Mouse (Mus musculus): ENCODE data around the gene Atxn2. TPM values are rescaled to one million over a fixed set of nuclear protein-coding genes. Genes with fewer than 3 reads are reported as not detected.
A peak's percentile ranks its signal among the peaks of the same experiment; 100 is the strongest.

Atxn2 gene
- polyA plus RNA-seq, 1 experiment from 2014 or later: 40.5 TPM

GRCm38 (mm10) chr5:121820161-121820560 lies 109.0 kb downstream of the Atxn2 start:
- peaks cover 98% of the 10 kb centered on the region for H3K36me3 ChIP-seq
- 54% methylated on average over 2 of the region's 2 CpGs for WGBS (ENCODE audit: insufficient replicate concordance)

GRCm38 (mm10) chr5:121820657-121821056 lies 109.5 kb downstream of the Atxn2 start:
- H3K27ac ChIP-seq: no peak overlapping the region
- no peaks in the 10 kb centered on the region for H3K9me3 ChIP-seq (replicated peaks)
- ATAC-seq: no peak
- H3K36me3 ChIP-seq: peaks cover 98% of the 10 kb centered on the region
- WGBS (ENCODE audit: insufficient replicate concordance): 53% methylated on average over 3 of the region's 3 CpGs
- H3K4me1 ChIP-seq: peaks cover 44% of the 10 kb centered on the region
- H3K4me2 ChIP-seq: no peak overlapping the region
- no peaks in the 10 kb centered on the region for H3K27me3 ChIP-seq (replicated peaks)
- no peak overlapping the region for H3K4me3 ChIP-seq
- H3K9ac ChIP-seq: no peak overlapping the region

More at GRCm38 (mm10) chr5:121820161-121820560, 109.0 kb downstream of the Atxn2 start:
- no peaks in the 10 kb centered on the region for H3K27me3 ChIP-seq (replicated peaks)
- no peak for ATAC-seq
- H3K9ac ChIP-seq: no peak overlapping the region
- no peaks in the 10 kb centered on the region for H3K9me3 ChIP-seq (replicated peaks)
- H3K4me2 ChIP-seq: no peak overlapping the region
- no peak overlapping the region for H3K4me3 ChIP-seq
- H3K27ac ChIP-seq: no peak overlapping the region
- peaks cover 42% of the 10 kb centered on the region for H3K4me1 ChIP-seq

DNA sequence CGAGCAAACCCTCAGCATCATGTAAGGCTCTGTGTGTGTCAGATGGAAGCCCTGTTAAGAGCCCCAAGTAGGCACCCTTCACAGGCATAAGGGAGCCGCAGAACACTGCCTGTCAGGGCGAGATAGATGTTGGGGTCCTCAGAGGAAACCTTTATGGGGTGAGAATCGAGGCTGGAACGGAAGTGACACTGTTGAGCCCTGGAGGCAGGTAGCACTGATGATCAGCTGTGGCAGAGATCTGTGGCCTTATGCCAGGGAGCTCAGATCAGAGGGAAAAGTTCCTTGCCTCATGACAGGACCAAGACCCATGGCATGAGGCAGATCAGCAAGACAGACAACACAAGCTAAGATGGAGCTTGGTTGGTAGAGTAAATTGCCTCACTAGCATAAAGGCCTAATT lies 110.0 kb downstream of the Atxn2 start:
- Histone ChIP-seq H3K27ac (no peak overlapping the region), H3K27me3 (replicated peaks) (no peaks in the 10 kb centered on the region), H3K4me2 (no peak overlapping the region), H3K4me1 (peaks cover 44% of the 10 kb centered on the region), H3K4me3 (no peak overlapping the region), H3K9ac (no peak overlapping the region), H3K36me3 (peaks cover 98% of the 10 kb centered on the region), H3K9me3 (replicated peaks) (no peaks in the 10 kb centered on the region)
- 78% methylated on average over 5 of the region's 5 CpGs for WGBS (ENCODE audit: insufficient replicate concordance)
- no peak for ATAC-seq

DNA sequence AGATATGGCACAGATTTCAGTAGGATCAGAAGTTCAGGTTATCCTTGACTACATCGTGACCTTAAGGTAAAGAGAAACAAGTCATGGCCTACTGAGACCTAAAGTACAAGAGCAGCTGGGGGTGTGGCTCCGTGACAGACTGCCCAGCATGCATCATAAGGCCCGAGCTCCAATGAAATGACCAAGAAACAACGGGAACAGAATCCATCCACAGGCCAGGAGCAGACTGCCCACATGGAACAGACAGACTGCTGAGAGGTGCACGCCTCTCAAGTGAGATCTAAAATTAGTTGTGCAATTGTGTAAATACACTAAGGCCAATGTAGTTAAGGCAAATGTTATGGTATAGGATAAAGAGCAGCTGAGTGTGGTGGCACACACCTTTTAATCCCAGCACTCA lies 110.4 kb downstream of the Atxn2 start:
- no peak overlapping the region for H3K9ac ChIP-seq
- H3K4me2 ChIP-seq: no peak overlapping the region
- ATAC-seq: no peak
- 78% methylated on average over 5 of the region's 5 CpGs for WGBS (ENCODE audit: insufficient replicate concordance)
- peaks cover 98% of the 10 kb centered on the region for H3K36me3 ChIP-seq
- no peaks in the 10 kb centered on the region for H3K9me3 ChIP-seq (replicated peaks)
- H3K27ac ChIP-seq: no peak overlapping the region
- peaks cover 44% of the 10 kb centered on the region for H3K4me1 ChIP-seq
- H3K27me3 ChIP-seq (replicated peaks): no peaks in the 10 kb centered on the region
- H3K4me3 ChIP-seq: no peak overlapping the region

DNA sequence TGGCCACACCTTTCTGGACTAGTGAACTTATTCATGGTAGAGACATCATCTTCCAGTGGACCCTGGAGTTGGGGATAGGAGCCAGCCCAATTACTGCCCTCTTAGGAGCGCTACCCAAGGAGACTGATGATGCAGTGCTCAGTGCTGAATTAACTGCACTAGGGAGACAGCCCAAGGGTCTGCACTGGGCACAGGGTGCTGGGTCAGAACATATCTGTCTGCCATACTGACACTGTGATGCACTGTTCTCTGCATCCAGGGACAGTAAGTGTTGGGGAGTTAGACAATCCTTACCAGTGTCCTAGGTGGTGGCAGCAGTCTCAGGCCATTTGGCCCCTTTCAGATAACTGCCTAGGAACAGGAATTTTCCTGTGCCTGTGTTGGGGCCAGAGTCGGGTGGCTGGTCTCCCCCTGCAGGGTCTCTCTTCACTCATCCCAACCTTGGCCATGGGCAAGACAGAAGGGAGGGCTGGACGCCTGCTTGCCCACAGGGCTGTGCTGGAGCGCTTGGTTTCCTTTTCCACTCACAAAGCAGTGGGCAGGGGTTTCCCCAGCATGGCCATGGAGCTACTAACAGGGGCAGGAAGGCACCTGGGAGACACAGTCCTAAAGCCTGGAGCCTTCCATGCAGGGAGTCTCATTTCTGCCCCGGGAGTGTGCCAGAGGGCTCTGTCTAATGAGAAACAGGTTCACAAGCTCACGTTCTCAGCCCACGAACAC lies 111.8 kb downstream of the Atxn2 start:
- Histone ChIP-seq H3K36me3 (peaks cover 98% of the 10 kb centered on the region), H3K9me3 (replicated peaks) (no peaks in the 10 kb centered on the region), H3K27me3 (replicated peaks) (no peaks in the 10 kb centered on the region), H3K27ac (no peak overlapping the region), H3K4me3 (no peak overlapping the region), H3K4me1 (peaks cover 44% of the 10 kb centered on the region), H3K4me2 (no peak overlapping the region), H3K9ac (no peak overlapping the region)
- no peak for ATAC-seq
- WGBS (ENCODE audit: insufficient replicate concordance): 78% methylated on average over 7 of the region's 7 CpGs

GRCm38 (mm10) chr5:121823668-121824067 lies 112.5 kb downstream of the Atxn2 start:
- 87% methylated on average over 1 of the region's 1 CpGs for WGBS (ENCODE audit: insufficient replicate concordance)
- Histone ChIP-seq H3K36me3 (peaks cover 98% of the 10 kb centered on the region), H3K27me3 (replicated peaks) (no peaks in the 10 kb centered on the region), H3K9me3 (replicated peaks) (peaks cover 3% of the 10 kb centered on the region), H3K4me3 (no peak overlapping the region), H3K4me1 (peaks cover 50% of the 10 kb centered on the region), H3K4me2 (no peak overlapping the region), H3K27ac (no peak overlapping the region), H3K9ac (no peak overlapping the region)
- no peak for ATAC-seq

DNA sequence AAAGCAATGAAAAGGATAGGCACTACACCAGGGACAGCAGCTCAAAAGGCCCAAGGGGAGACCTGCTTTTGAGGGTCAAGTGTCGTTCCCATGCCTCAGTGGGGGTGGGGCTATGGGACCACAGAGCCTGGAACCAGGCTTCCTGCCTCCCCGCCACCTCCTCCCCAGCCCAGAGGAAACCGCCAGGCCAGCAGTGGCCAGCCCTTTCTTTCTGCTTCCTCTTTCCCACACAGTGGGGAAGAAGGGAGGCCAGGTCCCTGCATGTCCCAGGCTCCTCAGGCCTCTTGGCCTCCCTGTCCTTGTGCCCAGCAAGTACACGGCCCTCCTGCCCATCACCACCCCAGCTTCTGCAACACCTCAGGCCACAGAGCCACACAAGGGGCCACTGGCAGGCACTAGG lies 113.0 kb downstream of the Atxn2 start:
- WGBS (ENCODE audit: insufficient replicate concordance): 47% methylated on average over 4 of the region's 4 CpGs
- Histone ChIP-seq H3K36me3 (peaks cover 98% of the 10 kb centered on the region), H3K27ac (peak overlapping the region; percentile 38), H3K27me3 (replicated peaks) (no peaks in the 10 kb centered on the region), H3K4me1 (peaks cover 50% of the 10 kb centered on the region), H3K4me2 (no peak overlapping the region), H3K4me3 (no peak overlapping the region), H3K9ac (no peak overlapping the region), H3K9me3 (replicated peaks) (peaks cover 6% of the 10 kb centered on the region)
- peak; percentile 27 for ATAC-seq

- WGBS (ENCODE audit: insufficient replicate concordance): 75% methylated on average over 3 of the region's 3 CpGs
- no peak overlapping the region for H3K27ac ChIP-seq
- no peaks in the 10 kb centered on the region for H3K27me3 ChIP-seq (replicated peaks)
- no peak overlapping the region for H3K4me3 ChIP-seq
- peaks cover 93% of the 10 kb centered on the region for H3K36me3 ChIP-seq
- peaks cover 42% of the 10 kb centered on the region for H3K4me1 ChIP-seq
- ATAC-seq: no peak
- H3K9me3 ChIP-seq (replicated peaks): peaks cover 6% of the 10 kb centered on the region
- H3K9ac ChIP-seq: no peak overlapping the region
- no peak overlapping the region for H3K4me2 ChIP-seq
Measured at GRCm38 (mm10) chr5:121825606-121826005, 114.5 kb downstream of the Atxn2 start.

DNA sequence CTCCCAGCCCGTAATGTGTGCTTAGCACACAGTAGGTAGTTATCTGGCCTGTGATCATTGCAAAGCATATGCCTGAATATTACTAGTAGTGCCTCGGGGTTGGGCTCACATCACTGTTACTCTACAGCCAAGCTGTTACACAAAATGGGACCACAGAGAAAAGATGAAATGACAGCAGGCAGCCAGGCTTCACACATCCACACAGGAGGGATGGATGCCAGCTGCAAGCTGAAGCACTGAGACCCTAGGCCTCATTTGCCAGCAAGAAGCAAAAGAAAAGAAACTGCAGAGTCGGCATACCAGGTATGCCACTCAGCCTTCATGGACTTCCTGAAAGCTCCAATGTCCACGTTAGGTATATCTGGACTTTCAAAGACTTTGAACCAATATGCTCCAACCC lies 116.7 kb downstream of the Atxn2 start:
- Histone ChIP-seq H3K27ac (no peak overlapping the region), H3K4me2 (no peak overlapping the region), H3K4me3 (no peak overlapping the region), H3K9me3 (replicated peaks) (peaks cover 6% of the 10 kb centered on the region), H3K4me1 (peaks cover 57% of the 10 kb centered on the region), H3K36me3 (peaks cover 91% of the 10 kb centered on the region), H3K27me3 (replicated peaks) (no peaks in the 10 kb centered on the region), H3K9ac (no peak overlapping the region)
- no peak for ATAC-seq
- 83% methylated on average over 4 of the region's 4 CpGs for WGBS (ENCODE audit: insufficient replicate concordance)

DNA sequence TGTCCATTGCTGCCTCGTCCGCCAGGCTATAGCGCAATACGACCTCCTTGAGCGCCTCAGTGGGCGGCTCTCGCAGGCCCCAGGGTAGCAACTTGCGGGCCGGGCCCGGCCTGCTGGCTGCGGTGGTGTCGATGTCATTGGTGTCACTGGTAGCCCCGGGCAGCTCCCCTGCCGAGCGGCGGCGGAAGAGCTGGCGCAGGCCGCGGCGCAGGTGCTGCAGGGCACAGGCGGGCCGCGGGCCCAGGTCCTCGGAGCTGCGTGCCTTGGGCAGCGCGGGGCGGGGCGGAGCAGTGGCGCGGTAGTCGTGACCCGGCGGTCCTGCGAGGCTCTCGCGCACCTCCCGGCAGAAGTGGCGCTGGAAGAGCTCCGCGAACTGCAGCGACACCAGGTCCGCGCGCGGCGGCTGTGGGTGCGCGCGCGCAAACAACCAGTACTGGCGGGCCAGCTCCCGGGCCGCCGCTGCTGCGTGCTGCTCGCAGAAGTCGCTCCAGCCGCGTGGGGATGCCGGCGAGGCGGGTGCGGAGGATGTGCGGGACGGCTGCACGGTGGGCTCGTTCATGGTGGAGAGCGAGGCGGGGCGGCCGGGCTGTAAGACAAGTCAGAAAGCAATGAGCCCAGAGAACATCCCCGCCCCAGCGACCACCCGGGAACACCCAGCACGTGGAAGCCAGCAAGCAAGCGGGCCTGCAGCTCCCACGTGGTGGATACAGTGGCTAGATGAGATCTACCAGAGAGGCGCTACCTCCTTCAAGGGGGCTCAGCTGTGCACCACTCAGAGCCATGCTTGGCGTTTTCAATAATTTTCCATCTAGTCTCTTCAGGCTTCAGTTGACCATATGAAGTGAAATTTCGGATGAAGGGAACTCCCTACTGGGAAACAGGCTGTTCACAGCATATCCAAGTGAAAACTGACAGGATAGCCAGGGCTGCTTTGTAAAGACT lies 117.6 kb downstream of the Atxn2 start:
- Histone ChIP-seq H3K4me1 (peaks cover 59% of the 10 kb centered on the region), H3K4me2 (peak overlapping the region; percentile 53), H3K36me3 (peaks cover 82% of the 10 kb centered on the region), H3K9ac (no peak overlapping the region), H3K4me3 (peak overlapping the region; percentile 30), H3K27me3 (replicated peaks) (no peaks in the 10 kb centered on the region), H3K27ac (no peak overlapping the region), H3K9me3 (replicated peaks) (peaks cover 6% of the 10 kb centered on the region)
- ATAC-seq: no peak
- 78% methylated on average over 82 of the region's 82 CpGs for WGBS (ENCODE audit: insufficient replicate concordance)

DNA sequence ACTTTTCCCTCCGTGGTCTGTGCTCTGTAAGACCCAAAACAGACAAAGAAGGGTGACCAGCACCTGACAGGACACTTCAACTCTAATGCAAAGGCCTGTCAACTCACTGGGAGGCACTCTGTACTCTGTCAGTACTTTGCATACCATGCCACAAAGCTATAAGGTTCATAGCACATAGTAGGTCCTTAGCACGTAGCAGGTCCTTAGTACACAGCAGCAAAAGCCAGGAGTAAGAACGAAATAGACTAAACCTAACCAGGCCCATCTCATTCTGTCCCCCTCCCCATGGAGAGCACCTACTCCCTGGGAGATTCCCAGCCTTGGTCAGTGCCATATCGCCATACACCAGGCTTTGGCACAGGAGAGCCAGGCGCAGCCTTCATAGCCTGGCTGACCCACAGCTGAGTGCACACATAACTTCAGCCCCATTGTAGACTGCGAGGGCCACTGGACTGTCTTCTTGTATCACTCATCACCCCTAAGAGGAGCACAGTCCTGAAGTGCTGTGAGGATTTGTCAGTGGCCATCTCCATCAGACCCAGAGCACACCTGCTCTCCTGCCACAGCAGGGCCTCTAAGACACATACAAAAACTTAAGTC lies 120.0 kb downstream of the Atxn2 start:
- no peak for ATAC-seq
- Histone ChIP-seq H3K27me3 (replicated peaks) (no peaks in the 10 kb centered on the region), H3K9ac (no peak overlapping the region), H3K27ac (no peak overlapping the region), H3K4me1 (peaks cover 67% of the 10 kb centered on the region), H3K4me3 (no peak overlapping the region), H3K9me3 (replicated peaks) (peaks cover 6% of the 10 kb centered on the region), H3K36me3 (peaks cover 58% of the 10 kb centered on the region), H3K4me2 (no peak overlapping the region)
- WGBS (ENCODE audit: insufficient replicate concordance): 80% methylated on average over 6 of the region's 6 CpGs
